Mouse (Mus musculus): ENCODE measurements around the gene Ppp3ca.

DNA sequence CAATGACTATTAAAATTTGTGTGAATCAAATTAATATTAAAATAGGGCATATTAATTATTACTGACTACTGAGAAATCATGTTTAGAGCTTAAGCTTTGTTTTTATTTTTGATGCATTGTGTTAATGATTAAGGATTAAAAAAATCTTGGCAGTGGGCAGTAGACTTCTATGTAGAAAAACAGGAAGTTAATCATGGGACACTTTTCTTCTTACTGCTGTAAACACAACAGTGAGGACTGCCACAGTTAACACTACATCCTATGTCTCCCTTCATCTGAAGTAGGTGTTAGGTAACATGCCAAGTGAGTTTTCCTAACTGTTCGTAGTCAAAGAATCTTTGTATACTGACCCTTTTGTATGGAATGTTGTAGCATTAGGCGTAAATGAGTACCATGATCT is 32.9 kb downstream of the Ppp3ca start:
- no peak for TF ChIP-seq CTCF (IDR thresholded peaks at IDR 0.05; ENCODE audit: extremely low read depth, insufficient read depth, insufficient read length, insufficient replicate concordance)
- TF ChIP-seq POLR2A (IDR thresholded peaks at IDR 0.05; ENCODE audit: low read depth, low read length), result no peak
